Comparison of ENCODE assay signal across 13 mouse cellular contexts in the genomic region with DNA sequence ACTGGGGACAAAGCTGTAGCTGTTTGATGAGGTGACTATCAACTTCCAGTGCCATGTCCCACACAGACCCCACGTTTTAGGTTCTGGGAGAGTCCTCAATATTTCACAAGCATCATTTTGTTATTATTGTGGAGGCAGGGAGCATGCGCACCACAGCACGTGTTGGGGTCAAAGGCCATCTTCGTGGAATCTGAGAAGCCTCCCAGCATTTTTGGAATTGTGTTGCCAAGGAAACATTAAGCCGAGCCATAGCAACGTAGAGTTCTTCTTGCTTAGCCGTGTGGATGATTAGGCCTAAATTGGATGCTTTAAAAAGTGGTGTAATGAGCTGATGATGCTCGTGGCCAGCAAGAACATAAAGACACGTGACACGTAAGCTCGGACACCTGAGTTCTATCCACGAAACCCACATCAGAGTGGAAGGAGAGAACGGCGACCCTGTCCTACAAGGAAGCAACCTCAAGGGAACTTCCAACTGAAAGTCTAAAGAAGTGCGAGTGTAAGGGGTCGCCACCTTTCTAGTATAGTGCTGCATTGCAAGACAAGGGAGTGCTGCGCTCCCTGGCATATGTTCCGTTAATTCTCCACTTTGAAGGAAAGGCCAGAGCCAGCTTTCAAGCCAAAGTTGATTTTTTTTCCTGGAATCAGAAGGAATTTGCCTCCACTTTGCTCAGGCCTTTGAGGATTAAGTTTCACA. TPM values are rescaled to one million over a fixed set of nuclear protein-coding genes. Genes with fewer than 3 reads are reported as not detected.
DNase-seq lines count a peak whose midpoint lies in the region; ATAC-seq and TF ChIP-seq lines count a peak whose summit lies in the region.
"Had no signal": no experiment of that assay in that cellular context is flagged by ENCODE, and none has a peak within 500 bp of the region (broad histone marks: within the 10 kb centered on the region; RNA-seq: fewer than 3 reads in every experiment).

No protein-coding gene starts in this region.

- H3K9me3 ChIP-seq in midbrain, embryonic 10.5 days (replicated peaks) = no peaks in the 10 kb centered on the region
- H3K9me3 ChIP-seq in midbrain, embryonic 16.5 days (replicated peaks; ENCODE audit: control insufficient read depth, low read length, poor library complexity, severe bottlenecking) = no peaks in the 10 kb centered on the region
- no peaks in the 10 kb centered on the region for H3K9me3 ChIP-seq in embryonic facial prominence, embryonic 14.5 days (ENCODE audit: control insufficient read depth, low read length)
- no peaks in the 10 kb centered on the region for H3K9me3 ChIP-seq in midbrain, embryonic 15.5 days
- H3K9me3 ChIP-seq: hindbrain, embryonic 13.5 days had no signal

- H3K27ac ChIP-seq in midbrain, embryonic 10.5 days (replicated peaks) = no peak overlapping the region
- H3K27ac ChIP-seq in midbrain, embryonic 16.5 days (ENCODE audit: low read length) = no peak overlapping the region
- no peak overlapping the region for H3K27ac ChIP-seq in embryonic facial prominence, embryonic 14.5 days (replicated peaks; ENCODE audit: low read depth, low read length)
- H3K27ac ChIP-seq in midbrain, embryonic 15.5 days = no peak overlapping the region
- H3K27ac ChIP-seq: hindbrain, embryonic 13.5 days; layer of hippocampus, adult 2 months had no signal

- TF ChIP-seq CTCF in brain, embryonic 14.5 days (IDR thresholded peaks at IDR 0.05; ENCODE audit: borderline replicate concordance, extremely low read depth, insufficient read depth, insufficient read length) = no peak

- no peak for ATAC-seq in midbrain, embryonic 16.5 days
- no peak for ATAC-seq in embryonic facial prominence, embryonic 14.5 days (ENCODE audit: low read depth)
- ATAC-seq in midbrain, embryonic 15.5 days (replicated peaks) = 0 out of 2 replicates have a peak, but pooled peaks have one; percentile 20

- H3K9ac ChIP-seq in midbrain, embryonic 16.5 days (ENCODE audit: low read depth, low read length) = no peak overlapping the region
- H3K9ac ChIP-seq in embryonic facial prominence, embryonic 14.5 days (ENCODE audit: low read depth, low read length) = no peak overlapping the region
- no peak overlapping the region for H3K9ac ChIP-seq in midbrain, embryonic 15.5 days
- H3K9ac ChIP-seq: hindbrain, embryonic 13.5 days had no signal

- WGBS in midbrain, embryonic 10.5 days = 61% methylated on average over 18 of the region's 18 CpGs
- 43% methylated on average over 18 of the region's 18 CpGs for WGBS in midbrain, embryonic 16.5 days
- 63% methylated on average over 18 of the region's 18 CpGs for WGBS in embryonic facial prominence, embryonic 14.5 days
- 47% methylated on average over 18 of the region's 18 CpGs for WGBS in midbrain, embryonic 15.5 days

- peak; percentile 57 for DNase-seq in midbrain, embryonic 10.5 days (ENCODE audit: low spot score)
- peak; percentile 67 for DNase-seq in brain, embryonic 14.5 days (ENCODE audit: low read depth)
- DNase-seq in embryonic facial prominence, embryonic 14.5 days (ENCODE audit: low spot score) = peak; percentile 12
- no peak for DNase-seq in kidney, adult 11 months
- no peak for DNase-seq in ovary, postnatal 36 days (ENCODE audit: low spot score)
- DNase-seq: gastrocnemius, postnatal 36 days; liver; lung, adult 2 months; thymus, adult 18-20 months had no signal

- peaks cover 56% of the 10 kb centered on the region for H3K27me3 ChIP-seq in midbrain, embryonic 10.5 days (ENCODE audit: low read depth, poor library complexity, severe bottlenecking)
- no peaks in the 10 kb centered on the region; the same call in 1 of the 2 replicates for H3K27me3 ChIP-seq in midbrain, embryonic 16.5 days (ENCODE audit: control insufficient read depth, insufficient read depth, low read depth, low read length)
- no peaks in the 10 kb centered on the region for H3K27me3 ChIP-seq in embryonic facial prominence, embryonic 14.5 days (replicated peaks; ENCODE audit: control insufficient read depth, insufficient read depth, low read length)
- H3K27me3 ChIP-seq in midbrain, embryonic 15.5 days (replicated peaks) = no peaks in the 10 kb centered on the region; the same call in 1 of the 2 replicates

- no peak overlapping the region for H3K4me3 ChIP-seq in midbrain, embryonic 10.5 days
- no peak overlapping the region for H3K4me3 ChIP-seq in midbrain, embryonic 16.5 days (ENCODE audit: low read depth, low read length)
- no peak overlapping the region for H3K4me3 ChIP-seq in embryonic facial prominence, embryonic 14.5 days (ENCODE audit: low read depth, low read length)
- H3K4me3 ChIP-seq in midbrain, embryonic 15.5 days = no peak overlapping the region
- H3K4me3 ChIP-seq: hindbrain, embryonic 13.5 days had no signal

- no peak overlapping the region for H3K4me2 ChIP-seq in midbrain, embryonic 16.5 days (ENCODE audit: low read length)
- H3K4me2 ChIP-seq in embryonic facial prominence, embryonic 14.5 days (ENCODE audit: low read depth, low read length) = no peak overlapping the region
- H3K4me2 ChIP-seq in midbrain, embryonic 15.5 days = no peak overlapping the region
- H3K4me2 ChIP-seq: hindbrain, embryonic 13.5 days had no signal

- no peak for TF ChIP-seq POLR2A in brain, embryonic 14.5 days (IDR thresholded peaks at IDR 0.05; ENCODE audit: borderline replicate concordance, extremely low read depth, insufficient read depth, insufficient read length, poor library complexity, severe bottlenecking)

- H3K36me3 ChIP-seq in midbrain, embryonic 10.5 days = no peaks in the 10 kb centered on the region
- H3K36me3 ChIP-seq in midbrain, embryonic 16.5 days (ENCODE audit: control insufficient read depth, insufficient read depth, low read length) = no peaks in the 10 kb centered on the region
- H3K36me3 ChIP-seq in embryonic facial prominence, embryonic 14.5 days (ENCODE audit: control insufficient read depth, insufficient read depth, low read length) = no peaks in the 10 kb centered on the region
- no peaks in the 10 kb centered on the region for H3K36me3 ChIP-seq in midbrain, embryonic 15.5 days (replicated peaks)
- H3K36me3 ChIP-seq: hindbrain, embryonic 13.5 days had no signal

- H3K4me1 ChIP-seq in midbrain, embryonic 10.5 days = peaks cover 23% of the 10 kb centered on the region
- peaks cover 4% of the 10 kb centered on the region for H3K4me1 ChIP-seq in midbrain, embryonic 16.5 days (ENCODE audit: control insufficient read depth, insufficient read depth, low read length)
- 0 out of 2 replicates have a peak, but pooled peaks cover 3% of the 10 kb centered on the region for H3K4me1 ChIP-seq in embryonic facial prominence, embryonic 14.5 days (ENCODE audit: control insufficient read depth, insufficient read depth, low read length)
- no peaks in the 10 kb centered on the region for H3K4me1 ChIP-seq in midbrain, embryonic 15.5 days
- H3K4me1 ChIP-seq: hindbrain, embryonic 13.5 days had no signal

RNA-seq across cellular contexts. Expression of gene Dct, which starts 9.8 kb away (rescaled TPM):
- 3.5 TPM in 2 replicates for polyA plus RNA-seq in midbrain, embryonic 10.5 days (2016; fragmentation: Nextera tagmentation; extraction: Ambion mirVana)
- polyA plus RNA-seq in midbrain, embryonic 16.5 days (2015; fragmentation: Nextera tagmentation; extraction: Ambion mirVana) = 0.67 and 0.76 TPM in 2 replicates
- polyA plus RNA-seq in brain, embryonic 14.5 days (2012; rRNA removed) = 3.1 and 7.6 TPM in 2 replicates
- polyA plus RNA-seq in embryonic facial prominence, embryonic 14.5 days (2014; fragmentation: Nextera tagmentation; extraction: Ambion mirVana) = 9.1 and 10.9 TPM in 2 replicates
- 1.1 and 1.2 TPM in 2 replicates for polyA plus RNA-seq in midbrain, embryonic 15.5 days (2015; fragmentation: Nextera tagmentation; extraction: Ambion mirVana)

Comparison
In these comparisons a context has a peak if more than half of its experiments do, and no peak if none do; other contexts are left out.
1. DNase-seq: peak in midbrain, embryonic 10.5 days (single experiment), brain, embryonic 14.5 days (single experiment) and embryonic facial prominence, embryonic 14.5 days (single experiment); none in kidney, adult 11 months (single experiment) and ovary, postnatal 36 days (single experiment).